Mouse (Mus musculus) midbrain, embryonic 12.5 days (tissue): Measurements from ENCODE around the gene Gm10645. TPM values are rescaled to one million over a fixed set of nuclear protein-coding genes. Genes with fewer than 3 reads are reported as not detected.

Source experiments
- ATAC-seq: fragments of 200-750 bp; cut with Nextera tagmentation; 2 replicates; pipeline ENCODE4 v1.8.0; 2017; ENCODE audit warnings: low read depth, moderate TSS enrichment, moderate library complexity; ENCODE audit not compliant: low FRiP score
- H3K27ac ChIP-seq: fragments of 300-500 bp; sonication (generic); replicated peaks from 2 replicates; pipeline ENCODE4 v1.5.1; 2016; ENCODE audit warnings: mild to moderate bottlenecking
- H3K27me3 ChIP-seq: fragments of 300-500 bp; sonication (generic); 2 replicates; pipeline ENCODE4 v1.6.1; 2016; ENCODE audit warnings: mild to moderate bottlenecking
- H3K36me3 ChIP-seq: fragments of 300-500 bp; sonication (generic); 2 replicates; pipeline ENCODE4 v1.6.1; 2016
- H3K4me1 ChIP-seq: fragments of 300-500 bp; sonication (generic); 2 replicates; pipeline ENCODE4 v1.6.1; 2016
- H3K4me2 ChIP-seq: fragments of 300-500 bp; sonication (generic); replicated peaks from 2 replicates; pipeline ENCODE4 v1.6.1; 2016; ENCODE audit warnings: mild to moderate bottlenecking, moderate library complexity
- H3K4me3 ChIP-seq: fragments of 300-500 bp; sonication (generic); 2 replicates; pipeline ENCODE4 v1.5.1; 2016; ENCODE audit warnings: mild to moderate bottlenecking
- H3K9ac ChIP-seq: fragments of 300-500 bp; sonication (generic); replicated peaks from 2 replicates; pipeline ENCODE4 v1.6.1; 2016; ENCODE audit warnings: mild to moderate bottlenecking, moderate library complexity
- H3K9me3 ChIP-seq: fragments of 300-500 bp; sonication (generic); 2 replicates; pipeline ENCODE4 v1.6.1; 2016; ENCODE audit warnings: mild to moderate bottlenecking
- WGBS: fragments of 180-500 bp; shearing (Covaris S2); methylation state at CpG from one replicate; pipeline ENCODE4 v1.1.7; 2016; 5-methylcytosine and 5-hydroxymethylcytosine counted together
- polyA plus RNA-seq: library from polyadenylated mRNA; unstranded; fragments of >200 nt; fragmentation: Nextera tagmentation; extraction: Ambion mirVana; gene quantifications from 2 replicates; pipeline ENCODE4 v1.2.1, GENCODE M21; 2016

Gene Gm10645
- polyA plus RNA-seq, result 6.5 and 7.0 TPM in 2 replicates

DNA sequence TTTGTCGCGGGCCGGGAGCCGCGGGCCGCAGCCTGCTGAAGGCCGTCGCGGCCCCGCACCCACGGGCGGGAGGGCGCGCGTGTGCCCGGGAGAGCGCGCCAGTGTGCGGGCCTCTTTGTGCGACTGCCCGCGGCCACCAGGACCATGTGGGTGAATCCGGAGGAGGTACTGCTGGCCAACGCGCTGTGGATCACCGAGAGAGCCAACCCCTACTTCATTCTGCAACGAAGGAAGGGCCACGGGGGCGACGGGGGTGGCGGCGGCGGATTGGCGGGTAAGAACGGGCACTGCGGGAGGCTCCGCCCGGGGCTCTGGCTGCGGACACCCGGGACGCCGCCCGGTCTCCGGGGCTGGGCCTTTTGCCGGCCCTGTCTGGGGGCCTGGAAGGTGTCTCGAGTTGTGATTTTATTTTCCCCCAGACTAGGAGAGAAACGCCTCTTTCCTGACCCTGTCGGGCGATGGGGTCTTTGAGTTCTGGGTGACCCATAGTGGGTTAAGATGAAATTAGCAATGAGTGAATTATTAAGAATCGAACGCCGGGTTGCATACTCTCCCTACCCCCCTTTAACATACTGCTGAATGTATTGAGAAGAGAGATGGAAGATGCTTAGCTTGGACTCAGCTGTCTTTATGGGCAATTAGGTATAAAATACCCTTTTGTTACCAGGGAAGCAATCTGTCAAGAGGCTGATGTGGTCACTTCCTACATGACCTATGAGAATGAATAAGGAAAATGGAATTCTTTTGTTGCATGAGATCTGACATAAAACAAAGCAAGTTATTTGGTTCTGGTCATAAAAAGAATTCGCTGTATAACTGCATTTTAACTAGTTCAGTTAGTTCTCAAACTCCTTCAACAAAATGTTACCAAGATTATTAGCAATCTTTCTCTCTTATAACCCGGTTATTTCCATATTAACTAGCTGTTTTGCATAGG, at the start of gene Gm10645:
Gm10645 (minus strand) TSS at position 240 of the 937 bp plus-strand sequence.
- H3K27me3 ChIP-seq, result no peaks in the 10 kb centered on the region
- H3K9ac ChIP-seq, result peak within 1 kb of the TSS; percentile 91
- no peaks in the 10 kb centered on the region for H3K36me3 ChIP-seq
- no peaks in the 10 kb centered on the region for H3K9me3 ChIP-seq
- peaks cover 28% of the 10 kb centered on the region for H3K4me1 ChIP-seq
- ATAC-seq, result peak; percentile 80
- peak within 1 kb of the TSS; percentile 52 for H3K4me2 ChIP-seq
- 2% methylated on average over 46 of the region's 54 CpGs for WGBS
- H3K27ac ChIP-seq, result peak within 1 kb of the TSS; percentile 94
- peak within 1 kb of the TSS; percentile 87 for H3K4me3 ChIP-seq

DNA sequence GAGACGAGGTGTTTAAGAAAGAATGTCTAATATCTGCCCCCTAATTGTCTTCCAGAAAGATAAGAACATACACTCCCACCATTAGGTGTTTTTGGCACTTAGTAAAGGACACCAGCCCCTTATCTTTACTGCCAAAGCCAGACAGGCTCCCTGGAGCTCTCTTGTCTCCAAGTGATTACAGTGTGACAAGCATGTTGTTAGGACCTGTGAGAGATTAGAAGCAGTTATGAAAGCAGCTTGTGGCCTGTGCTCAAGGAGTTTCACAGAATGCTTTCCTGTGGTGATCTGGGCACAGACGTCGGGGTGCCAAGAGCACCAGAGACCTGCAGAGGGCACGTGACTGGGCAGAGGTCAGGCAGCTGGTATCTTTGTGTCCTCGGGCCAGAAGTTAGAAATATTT, 49.1 kb upstream of the Gm10645 start:
- Histone ChIP-seq H3K4me1 (0 out of 2 replicates have a peak, but pooled peaks cover 2% of the 10 kb centered on the region), H3K4me2 (no peak overlapping the region), H3K4me3 (no peak overlapping the region), H3K9me3 (no peaks in the 10 kb centered on the region), H3K27ac (no peak overlapping the region), H3K9ac (no peak overlapping the region), H3K36me3 (peaks cover 22% of the 10 kb centered on the region), H3K27me3 (no peaks in the 10 kb centered on the region)
- 63% methylated on average over 5 of the region's 5 CpGs for WGBS
- ATAC-seq, result no peak

DNA sequence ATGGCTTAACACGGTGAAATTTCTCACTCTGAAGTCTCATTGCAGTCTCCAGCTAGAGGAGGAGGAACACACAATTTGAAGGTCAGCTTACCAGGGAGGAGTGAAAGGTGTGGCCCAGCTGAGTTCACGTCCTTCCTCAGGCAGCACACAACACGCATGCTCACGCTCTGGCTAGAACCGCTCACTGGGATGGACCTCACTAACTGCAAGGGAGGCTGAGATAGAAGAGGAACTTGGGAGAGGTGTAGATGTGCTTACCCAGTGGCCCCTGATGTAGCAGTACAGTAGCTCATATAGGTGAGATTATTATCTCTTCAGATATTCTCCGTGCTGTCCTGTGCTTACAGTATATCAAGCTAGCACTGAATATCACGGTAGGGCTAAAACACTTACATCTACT, 44.7 kb upstream of the Gm10645 start:
- H3K27me3 ChIP-seq, result no peaks in the 10 kb centered on the region
- ATAC-seq, result no peak
- no peak overlapping the region for H3K27ac ChIP-seq
- 93% methylated on average over 7 of the region's 7 CpGs for WGBS
- no peaks in the 10 kb centered on the region for H3K9me3 ChIP-seq
- 0 out of 2 replicates have a peak, but pooled peaks cover 3% of the 10 kb centered on the region for H3K4me1 ChIP-seq
- H3K36me3 ChIP-seq, result peaks cover 22% of the 10 kb centered on the region
- H3K9ac ChIP-seq, result no peak overlapping the region
- H3K4me2 ChIP-seq, result no peak overlapping the region
- no peak overlapping the region for H3K4me3 ChIP-seq

DNA sequence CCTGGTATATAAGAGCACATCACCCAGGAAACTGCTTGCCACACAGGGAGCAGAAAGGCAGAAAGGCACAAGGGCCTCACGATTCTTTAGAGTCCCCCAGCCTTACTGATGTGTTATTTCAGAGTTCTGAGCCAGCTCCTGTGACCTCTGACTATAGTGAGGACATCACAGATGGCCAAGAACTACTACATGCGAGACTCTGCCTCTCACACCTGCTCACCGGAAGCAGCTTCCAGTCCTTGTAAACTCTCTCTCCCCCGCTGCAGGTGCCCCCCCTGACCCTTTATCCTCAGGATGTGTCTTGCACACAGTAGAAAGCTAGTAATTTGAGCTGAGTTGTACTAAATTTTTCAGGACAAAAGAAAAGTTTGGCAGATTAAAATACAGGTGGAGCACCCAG, 43.6 kb upstream of the Gm10645 start:
- Histone ChIP-seq H3K36me3 (peaks cover 22% of the 10 kb centered on the region), H3K4me3 (no peak overlapping the region), H3K27ac (no peak overlapping the region), H3K9me3 (no peaks in the 10 kb centered on the region), H3K4me2 (no peak overlapping the region), H3K4me1 (0 out of 2 replicates have a peak, but pooled peaks cover 3% of the 10 kb centered on the region), H3K27me3 (no peaks in the 10 kb centered on the region), H3K9ac (no peak overlapping the region)
- no peak for ATAC-seq
- WGBS, result 76% methylated on average over 4 of the region's 4 CpGs

DNA sequence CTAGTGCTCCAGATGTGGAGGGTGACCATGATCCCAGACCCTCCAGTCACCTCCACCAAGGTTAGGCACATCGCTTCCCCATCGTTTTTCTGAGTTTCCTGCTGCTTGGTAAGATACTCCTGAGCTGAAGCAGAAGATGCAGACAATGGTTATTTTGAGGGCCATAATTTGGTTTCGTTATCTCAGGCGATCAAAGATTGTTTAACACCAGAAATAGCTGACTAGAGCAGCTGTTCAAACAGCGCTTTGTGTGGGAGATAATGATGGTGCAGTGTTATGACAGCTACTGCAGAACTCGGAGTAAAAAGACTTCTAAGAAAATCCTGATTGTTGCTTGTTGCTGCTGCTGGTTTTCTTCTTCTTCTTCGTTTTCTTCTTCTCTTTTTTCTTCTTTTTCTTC, 39.9 kb upstream of the Gm10645 start:
- no peak overlapping the region for H3K9ac ChIP-seq
- no peak overlapping the region for H3K27ac ChIP-seq
- no peaks in the 10 kb centered on the region for H3K27me3 ChIP-seq
- H3K9me3 ChIP-seq, result no peaks in the 10 kb centered on the region
- WGBS, result 83% methylated on average over 7 of the region's 7 CpGs
- H3K4me2 ChIP-seq, result no peak overlapping the region
- peaks cover 7% of the 10 kb centered on the region; the same call in 1 of the 2 replicates for H3K36me3 ChIP-seq
- ATAC-seq, result no peak
- 0 out of 2 replicates have a peak, but pooled peaks cover 3% of the 10 kb centered on the region for H3K4me1 ChIP-seq
- no peak overlapping the region for H3K4me3 ChIP-seq

DNA sequence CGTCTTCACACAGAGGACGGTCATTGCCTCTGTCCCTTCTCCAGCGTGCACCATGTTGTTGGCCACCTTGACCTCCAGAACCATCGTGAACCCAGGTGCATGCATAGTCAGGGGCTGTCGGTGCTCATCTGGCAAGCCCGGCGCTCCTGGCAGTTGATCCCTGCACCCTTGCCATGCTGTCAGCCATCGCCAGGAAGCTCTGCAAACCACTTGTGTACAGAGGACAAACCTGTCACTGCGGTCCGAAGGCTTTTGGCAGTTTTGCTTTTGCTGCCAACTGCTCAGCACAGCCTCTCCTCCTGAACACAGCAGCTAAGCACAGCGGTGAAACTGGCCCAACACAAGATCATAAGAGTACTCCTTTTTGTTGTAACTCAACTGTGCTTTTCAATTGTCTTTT, 37.0 kb upstream of the Gm10645 start:
- no peak overlapping the region for H3K9ac ChIP-seq
- no peak overlapping the region for H3K27ac ChIP-seq
- no peak for ATAC-seq
- H3K27me3 ChIP-seq, result no peaks in the 10 kb centered on the region
- peaks cover 10% of the 10 kb centered on the region; the same call in 1 of the 2 replicates for H3K4me1 ChIP-seq
- WGBS, result 93% methylated on average over 11 of the region's 11 CpGs
- no peaks in the 10 kb centered on the region for H3K9me3 ChIP-seq
- no peak overlapping the region for H3K4me3 ChIP-seq
- no peak overlapping the region for H3K4me2 ChIP-seq
- no peaks in the 10 kb centered on the region for H3K36me3 ChIP-seq

DNA sequence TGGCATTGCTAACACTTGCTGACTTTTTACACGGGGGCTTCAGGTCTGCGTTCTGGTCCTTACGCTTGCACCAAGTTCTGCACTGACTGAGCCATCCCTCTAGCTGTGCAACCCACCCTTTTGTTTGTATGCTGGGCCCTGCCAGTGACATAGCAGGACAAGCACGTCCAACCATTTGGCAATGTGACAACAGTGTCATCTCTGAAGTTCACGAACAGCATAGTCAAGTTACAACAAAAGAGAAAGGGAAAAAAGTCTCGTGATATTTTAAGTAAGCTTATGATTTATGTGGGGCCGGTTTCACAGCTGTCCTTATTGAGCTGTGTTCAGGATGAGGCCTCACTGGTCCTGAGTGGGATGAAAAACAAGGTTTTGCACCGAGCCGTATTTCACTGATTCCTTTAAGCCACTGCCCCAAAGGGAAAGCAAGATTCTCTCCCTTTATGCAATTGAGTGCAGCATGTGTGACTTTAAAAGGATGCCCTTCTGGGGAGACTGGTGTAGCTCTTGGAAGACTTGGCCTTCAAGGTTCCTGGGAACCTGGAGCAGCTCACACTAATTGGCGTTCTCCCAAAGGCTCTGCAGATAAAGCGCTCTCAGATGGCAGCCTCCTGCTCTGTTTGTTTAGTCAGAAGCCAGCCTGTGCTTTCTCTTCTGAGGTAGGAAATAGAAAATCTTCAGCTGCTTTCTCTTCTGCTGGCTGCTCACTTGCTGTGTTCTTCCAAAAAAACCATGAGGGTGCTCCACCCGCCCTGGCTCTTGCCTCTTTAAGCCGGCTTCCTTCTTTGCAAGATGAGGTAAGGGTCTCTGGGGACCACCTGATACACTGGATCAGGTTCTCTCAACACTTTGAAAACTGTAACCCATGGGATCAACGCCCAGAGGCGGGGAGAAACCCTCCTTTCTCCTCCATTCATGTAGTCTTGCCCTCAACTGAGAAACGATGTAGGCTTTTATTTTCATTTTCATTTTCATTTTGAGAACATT, 34.5 kb upstream of the Gm10645 start:
- H3K4me1 ChIP-seq, result peaks cover 21% of the 10 kb centered on the region
- no peak overlapping the region for H3K9ac ChIP-seq
- H3K36me3 ChIP-seq, result no peaks in the 10 kb centered on the region
- no peak for ATAC-seq
- WGBS, result 85% methylated on average over 16 of the region's 16 CpGs
- H3K9me3 ChIP-seq, result no peaks in the 10 kb centered on the region
- no peak overlapping the region for H3K4me3 ChIP-seq
- H3K27ac ChIP-seq, result no peak overlapping the region
- H3K4me2 ChIP-seq, result no peak overlapping the region
- no peaks in the 10 kb centered on the region for H3K27me3 ChIP-seq

DNA sequence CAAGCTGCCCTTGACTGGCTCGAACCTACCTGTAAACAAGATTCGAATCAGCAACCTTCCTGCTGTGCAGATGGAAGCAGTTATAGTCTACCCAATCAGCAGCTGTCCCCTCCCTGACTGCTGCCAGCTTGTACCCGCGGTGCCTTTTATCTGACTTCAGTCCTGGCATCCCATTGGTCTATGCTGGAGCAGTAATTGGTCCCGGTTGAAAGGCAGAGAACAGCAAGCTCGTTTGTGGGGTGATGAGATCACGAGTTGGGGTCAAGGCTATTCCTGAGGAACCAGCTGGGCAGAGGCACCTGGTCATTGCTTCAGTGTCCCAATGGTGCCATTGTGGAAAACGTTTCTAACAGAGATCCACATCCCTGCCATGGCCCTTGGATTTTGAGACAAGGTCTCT, 33.7 kb upstream of the Gm10645 start:
- Histone ChIP-seq H3K27ac (no peak overlapping the region), H3K4me3 (no peak overlapping the region), H3K9ac (no peak overlapping the region), H3K9me3 (no peaks in the 10 kb centered on the region), H3K36me3 (no peaks in the 10 kb centered on the region), H3K4me1 (peaks cover 21% of the 10 kb centered on the region), H3K27me3 (no peaks in the 10 kb centered on the region), H3K4me2 (no peak overlapping the region)
- WGBS, result 84% methylated on average over 8 of the region's 8 CpGs
- ATAC-seq, result no peak

DNA sequence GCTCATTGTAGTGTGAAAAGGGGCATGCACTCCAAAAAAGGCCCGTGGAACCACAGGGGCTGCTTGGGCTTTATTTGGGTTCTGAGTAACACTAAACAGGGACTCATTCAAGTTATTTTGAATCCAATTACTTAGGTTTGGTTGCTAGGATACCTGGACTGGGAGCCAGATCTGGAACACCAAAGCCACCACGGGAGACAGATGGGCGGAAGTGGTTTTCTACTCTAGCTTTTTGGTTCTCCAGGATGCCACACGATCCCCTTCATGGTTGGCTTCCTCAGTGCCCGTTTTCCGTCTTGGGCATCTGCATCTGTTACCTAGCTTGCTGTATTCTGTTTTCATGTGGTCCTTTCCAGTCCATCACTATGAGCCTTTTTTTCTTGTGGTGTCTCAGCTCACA, 30.1 kb upstream of the Gm10645 start:
- Histone ChIP-seq H3K27me3 (no peaks in the 10 kb centered on the region), H3K4me1 (peaks cover 26% of the 10 kb centered on the region), H3K9ac (no peak overlapping the region), H3K27ac (no peak overlapping the region), H3K4me2 (no peak overlapping the region), H3K36me3 (no peaks in the 10 kb centered on the region), H3K9me3 (no peaks in the 10 kb centered on the region), H3K4me3 (no peak overlapping the region)
- WGBS, result 64% methylated on average over 6 of the region's 6 CpGs
- no peak for ATAC-seq

DNA sequence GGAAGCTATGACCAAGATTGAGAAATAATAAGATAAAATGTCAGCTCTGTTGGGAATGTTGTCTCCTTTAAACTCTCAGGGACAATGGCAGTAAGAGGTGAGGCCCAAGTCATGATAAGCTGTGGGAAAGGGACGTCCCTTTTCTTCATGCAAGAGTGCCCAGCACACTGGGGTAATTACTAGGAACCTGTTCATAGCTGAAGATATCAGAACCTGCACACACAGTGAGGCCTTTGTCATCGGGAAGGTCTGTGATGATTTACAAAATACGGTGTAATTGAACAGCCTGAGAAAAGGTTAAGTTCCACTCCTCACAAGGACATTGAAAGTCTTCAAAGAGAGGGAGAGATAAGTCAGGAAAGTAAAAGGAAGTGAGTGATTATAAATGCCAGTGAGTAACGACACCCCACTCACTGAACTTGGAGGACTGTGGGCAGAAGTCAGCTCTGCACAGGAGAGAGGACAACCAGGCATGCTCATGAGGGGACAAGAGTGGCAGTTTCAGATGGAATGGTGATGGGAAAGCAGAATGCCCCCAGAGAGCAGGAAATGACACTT, 23.6 kb upstream of the Gm10645 start:
- no peak for ATAC-seq
- no peak overlapping the region for H3K4me3 ChIP-seq
- H3K27ac ChIP-seq, result no peak overlapping the region
- peaks cover 10% of the 10 kb centered on the region; the same call in 1 of the 2 replicates for H3K4me1 ChIP-seq
- no peak overlapping the region for H3K9ac ChIP-seq
- WGBS, result 79% methylated on average over 4 of the region's 4 CpGs
- no peaks in the 10 kb centered on the region for H3K27me3 ChIP-seq
- H3K9me3 ChIP-seq, result no peaks in the 10 kb centered on the region
- H3K4me2 ChIP-seq, result no peak overlapping the region
- H3K36me3 ChIP-seq, result no peaks in the 10 kb centered on the region

DNA sequence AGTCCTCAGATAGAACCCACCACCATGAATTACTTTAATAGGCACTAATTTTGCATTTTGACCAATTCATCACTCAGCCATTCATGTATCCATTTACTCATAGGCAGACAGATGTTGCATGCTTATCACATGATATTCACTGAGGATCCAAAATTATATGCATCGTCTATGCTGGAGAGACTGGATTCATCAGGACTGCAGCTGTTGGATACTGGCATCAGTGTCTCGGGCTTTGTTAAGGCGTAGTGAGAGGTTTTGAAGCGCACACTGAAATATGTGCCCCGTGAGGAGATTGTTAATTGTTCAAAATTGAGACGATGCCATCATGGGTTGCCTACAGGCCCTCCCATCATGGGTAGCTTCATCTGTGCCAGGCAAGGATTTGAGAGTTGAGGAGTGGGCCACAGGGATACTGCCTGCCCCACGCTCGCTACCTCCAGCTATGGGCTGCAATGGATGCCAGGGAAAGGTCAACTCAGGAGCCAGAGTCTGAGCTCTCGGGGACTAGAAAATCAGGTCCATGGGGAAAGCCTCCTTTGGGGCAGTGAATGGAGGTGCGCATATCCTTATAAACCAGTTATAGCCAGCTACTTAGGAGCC, 21.5 kb upstream of the Gm10645 start:
- H3K36me3 ChIP-seq, result no peaks in the 10 kb centered on the region
- no peak overlapping the region for H3K27ac ChIP-seq
- no peak overlapping the region for H3K4me3 ChIP-seq
- 88% methylated on average over 10 of the region's 10 CpGs for WGBS
- H3K9me3 ChIP-seq, result no peaks in the 10 kb centered on the region
- no peak overlapping the region for H3K9ac ChIP-seq
- no peaks in the 10 kb centered on the region for H3K27me3 ChIP-seq
- ATAC-seq, result no peak
- H3K4me1 ChIP-seq, result peaks cover 20% of the 10 kb centered on the region
- no peak overlapping the region for H3K4me2 ChIP-seq
